Mouse (Mus musculus) T-helper 2 cell (primary cell): ENCODE measurements around the gene Mast4.

ENCODE experiments used
- in situ Hi-C: fragments of 300-600 bp; cut with MboI, MseI; formaldehyde crosslinking; loops from one replicate; pipeline ENCODE4 v1.15.1; 2025; ENCODE audit warnings: high pct_unique_total_duplicates

Mast4 gene

GRCm38 (mm10) chr13:102811129-102811832 lies 523.0 kb downstream of the Mast4 start:
- in situ Hi-C loops = no loop called here

GRCm38 (mm10) chr13:102806652-102807051 lies 527.6 kb downstream of the Mast4 start:
- in situ Hi-C loops = no loop called here

- in situ Hi-C loops = no loop called here
These were observed 529.1 kb downstream of the Mast4 start for GRCm38 (mm10) chr13:102805190-102805589.

- in situ Hi-C loops = no loop called here
These were observed 531.1 kb downstream of the Mast4 start for GRCm38 (mm10) chr13:102803206-102803605.

- in situ Hi-C loops = no loop called here
These were observed 542.1 kb downstream of the Mast4 start for GRCm38 (mm10) chr13:102792157-102792556.

GRCm38 (mm10) chr13:102790601-102791155 lies 543.6 kb downstream of the Mast4 start:
- in situ Hi-C loops = no loop called here

GRCm38 (mm10) chr13:102786666-102787230 lies 547.5 kb downstream of the Mast4 start:
- in situ Hi-C loops = no loop called here

- in situ Hi-C loops = no loop called here
These were observed 550.6 kb downstream of the Mast4 start for GRCm38 (mm10) chr13:102783531-102784310.

- in situ Hi-C loops = no loop called here
These were observed 555.0 kb downstream of the Mast4 start for GRCm38 (mm10) chr13:102779275-102779674.

GRCm38 (mm10) chr13:102778859-102779258 lies 555.4 kb downstream of the Mast4 start:
- in situ Hi-C loops = no loop called here

- in situ Hi-C loops = no loop called here
These were observed 558.8 kb downstream of the Mast4 start for GRCm38 (mm10) chr13:102775506-102775905.

GRCm38 (mm10) chr13:102774786-102775201 lies 559.5 kb downstream of the Mast4 start:
- in situ Hi-C loops = no loop called here

- in situ Hi-C loops = no loop called here
These were observed 561.1 kb downstream of the Mast4 start for GRCm38 (mm10) chr13:102773169-102773568.

GRCm38 (mm10) chr13:102770194-102770593 lies 564.1 kb downstream of the Mast4 start:
- in situ Hi-C loops = no loop called here

GRCm38 (mm10) chr13:102768512-102768911 lies 565.8 kb downstream of the Mast4 start:
- in situ Hi-C loops = no loop called here

- in situ Hi-C loops = no loop called here
These were observed 567.2 kb downstream of the Mast4 start for GRCm38 (mm10) chr13:102767110-102767509.

- in situ Hi-C loops = no loop called here
These were observed 569.1 kb downstream of the Mast4 start for GRCm38 (mm10) chr13:102765216-102765615.

- in situ Hi-C loops = no loop called here
These were observed 570.1 kb downstream of the Mast4 start for GRCm38 (mm10) chr13:102764218-102764617.

- in situ Hi-C loops = no loop called here
These were observed 572.1 kb downstream of the Mast4 start for GRCm38 (mm10) chr13:102762203-102762602.

- in situ Hi-C loops = no loop called here
These were observed 572.9 kb downstream of the Mast4 start for GRCm38 (mm10) chr13:102761410-102761809.

GRCm38 (mm10) chr13:102758021-102758420 lies 576.3 kb downstream of the Mast4 start:
- in situ Hi-C loops = no loop called here

- in situ Hi-C loops = no loop called here
These were observed 578.2 kb downstream of the Mast4 start for GRCm38 (mm10) chr13:102756071-102756470.
